In genomic region chr6:112274261-112275055, GRCm38 (mm10) we compare ENCODE assay signal across 9 mouse cellular contexts. TPM values are rescaled to one million over a fixed set of nuclear protein-coding genes. Genes with fewer than 3 reads are reported as not detected.
DNase-seq lines count a peak whose midpoint lies in the region; ATAC-seq and TF ChIP-seq lines count a peak whose summit lies in the region.
"Had no signal": no experiment of that assay in that cellular context is flagged by ENCODE, and none has a peak within 500 bp of the region (broad histone marks: within the 10 kb centered on the region; RNA-seq: fewer than 3 reads in every experiment).

No protein-coding gene starts in this region.

- no peak for TF ChIP-seq CTCF in layer of hippocampus, adult 2 months (conservative IDR thresholded peaks at IDR 0.05)

- ATAC-seq in CD4-positive, CD25-positive, alpha-beta regulatory T cell, adult 4 months, result no peak

- H3K4me3 ChIP-seq in layer of hippocampus, adult 2 months, result peak overlapping the region; percentile 38
- H3K4me3 ChIP-seq: erythroblast, embryonic 14.5 days had no signal

- DNase-seq in adrenal gland, adult 8-10 months, result peak; percentile 77
- peak; percentile 5 to 42 for DNase-seq in cerebellum, postnatal 25 days
- peak; percentile 53 to 57 for DNase-seq in frontal cortex, postnatal 10 days (ENCODE audit: low spot score in 2 of 2)
- peak; percentile 91 for DNase-seq in heart, postnatal 4 days
- peak; percentile 29 to 30 for DNase-seq in layer of hippocampus, adult 2 months (ENCODE audit: low spot score in 2 of 2)
- DNase-seq in lung, postnatal 36 days, result peak; percentile 90
- peak; percentile 80 to 82 for DNase-seq in right cerebral cortex, postnatal 10 days (ENCODE audit: low spot score in 2 of 2)

- peak overlapping the region; percentile 84 for H3K27ac ChIP-seq in layer of hippocampus, adult 2 months

RNA-seq across cellular contexts. Expression of gene Lmcd1, which starts 0.9 kb away (rescaled TPM):
- 10 to 100 TPM in 3 of 4 experiments, 1 to 10 TPM in 1; 6.2 to 13.3 (median 10.2) TPM for total RNA-seq in adrenal gland, adult 8-10 months (2022)
- 10 to 100 TPM; 55.0 to 63.0 TPM for total RNA-seq in heart, postnatal 4 days (2021)
- 1 to 10 TPM; 6.2 to 7.3 TPM for total RNA-seq in layer of hippocampus, adult 2 months (2021)
- polyA plus RNA-seq in CD4-positive, CD25-positive, alpha-beta regulatory T cell, adult 4 months (2017; shearing (Covaris generic)), result not detected
- polyA plus RNA-seq: erythroblast, embryonic 14.5 days had no signal

Comparison
In these comparisons a context has a peak if more than half of its experiments do, and no peak if none do; other contexts are left out.
1. DNase-seq: peak in every context shown above with its lines; median percentile 91 in heart, postnatal 4 days; 90 in lung, postnatal 36 days; 81 in right cerebral cortex, postnatal 10 days; 77 in adrenal gland, adult 8-10 months; 55 in frontal cortex, postnatal 10 days; 30 in layer of hippocampus, adult 2 months; 24 in cerebellum, postnatal 25 days.